Mouse (Mus musculus) CD4-positive, CD25-positive, alpha-beta regulatory T cell, adult 2 months (primary cell): ENCODE results near the gene Smagp.
A peak's percentile ranks its signal among the peaks of the same experiment; 100 is the strongest.
"Not testable (repeated sequence)": the region's sequence is repeated elsewhere in the genome, so short reads cannot be mapped to it uniquely, and the experiment has no call there.

Experiments
- DNase-seq: peaks from one replicate; pipeline ENCODE4 v3.0.0-alpha.2; 2012; ENCODE audit warnings: low read depth, low spot score

The Smagp gene

DNA sequence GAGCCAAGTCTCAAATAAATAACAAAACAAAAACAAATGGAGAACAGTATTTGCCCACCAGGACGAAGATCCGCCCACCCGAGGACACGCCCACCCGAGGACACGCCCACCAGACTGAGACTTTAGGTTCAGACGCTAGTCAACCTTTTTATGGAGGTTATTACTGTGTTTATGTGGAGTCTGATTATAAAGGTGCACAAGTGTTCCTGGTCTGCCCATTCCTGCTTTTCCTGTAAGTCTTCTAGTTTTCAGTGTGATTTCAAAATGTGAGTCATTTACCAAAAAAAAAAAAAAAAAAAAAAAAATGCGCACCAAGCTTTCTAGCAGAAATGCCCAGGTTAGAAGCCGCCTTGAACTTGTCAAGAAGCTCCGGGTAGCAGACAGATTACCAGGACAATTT is 9.5 kb downstream of the Smagp start:
- DNase-seq, result no peak

- no peak for DNase-seq
Measured at GRCm38 (mm10) chr15:100624435-100624834, 12.3 kb downstream of the Smagp start.

GRCm38 (mm10) chr15:100623754-100624153 is 13.0 kb downstream of the Smagp start:
- DNase-seq, result no peak

- DNase-seq, result no peak
Measured at GRCm38 (mm10) chr15:100622164-100622563, 14.6 kb downstream of the Smagp start.

DNA sequence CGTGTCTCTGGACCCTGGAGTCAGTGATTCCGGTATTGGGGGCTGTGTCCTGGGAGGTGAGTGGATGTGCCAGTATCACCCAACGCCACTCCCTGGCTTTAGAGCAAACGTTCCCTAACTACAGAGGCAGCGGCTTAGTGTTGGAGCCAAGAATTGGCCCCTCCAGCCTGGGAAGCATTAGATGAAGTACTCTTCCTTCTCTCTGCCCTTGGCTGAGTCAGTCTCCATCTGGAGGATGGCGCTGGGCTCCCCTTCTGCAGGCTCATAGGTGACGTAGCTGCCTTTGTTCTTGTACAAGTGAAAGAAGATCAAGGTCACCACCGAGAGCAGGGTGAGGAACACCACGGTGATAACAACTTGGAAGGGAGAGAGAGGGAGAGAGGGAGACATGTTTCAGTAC is 15.1 kb downstream of the Smagp start:
- not testable (repeated sequence) for DNase-seq

DNA sequence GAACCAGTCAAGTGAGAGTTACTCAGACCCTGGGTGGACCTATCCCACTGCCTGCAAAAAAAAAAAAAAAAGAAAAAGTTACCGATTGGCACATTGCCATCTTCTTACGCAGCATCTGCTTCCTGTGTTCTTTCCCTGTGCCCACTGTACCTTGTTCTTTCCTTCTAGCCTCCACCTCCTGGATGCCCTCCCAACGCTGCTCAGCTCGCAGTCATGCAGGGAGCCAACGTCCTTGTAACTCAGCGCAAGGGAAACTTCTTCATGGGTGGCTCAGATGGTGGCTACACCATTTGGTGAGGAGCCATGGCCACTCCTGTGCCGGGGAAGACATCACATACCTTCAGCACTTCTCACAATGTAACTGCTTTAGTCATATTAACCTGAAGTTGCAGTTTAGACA is 17.5 kb downstream of the Smagp start:
- no peak for DNase-seq

GRCm38 (mm10) chr15:100616221-100616620 is 20.5 kb downstream of the Smagp start:
- DNase-seq, result no peak

DNA sequence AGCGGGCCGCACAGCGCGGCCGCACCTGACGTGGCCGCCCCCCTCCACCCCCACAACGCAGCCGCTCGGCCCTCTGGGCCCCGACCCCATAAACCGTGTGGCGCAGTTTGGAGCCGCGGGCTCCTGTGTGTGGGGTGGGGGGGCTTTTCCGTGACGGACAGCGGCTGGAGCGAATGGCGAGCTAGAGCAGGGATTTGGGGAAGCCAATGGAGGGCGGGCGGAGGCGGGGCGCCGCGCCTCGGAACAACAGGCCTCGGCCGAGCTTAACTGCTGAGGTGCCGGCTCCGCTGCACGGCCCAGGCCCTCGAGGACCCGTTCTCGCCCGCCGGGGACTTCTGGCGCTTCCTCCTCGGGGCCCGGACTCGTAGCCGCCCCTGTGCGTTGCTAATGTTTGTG is 20.9 kb downstream of the Smagp start:
- DNase-seq, result peak; percentile 95

GRCm38 (mm10) chr15:100614996-100615824 is 21.5 kb downstream of the Smagp start, which contains the start of gene Dazap2:
Gene Dazap2, plus strand, starts transcription at chr15:100615349.
- peak; percentile 100 for DNase-seq

- no peak for DNase-seq
Measured at GRCm38 (mm10) chr15:100614218-100614995, 22.3 kb downstream of the Smagp start.

- DNase-seq, result peak; percentile 87
Measured at GRCm38 (mm10) chr15:100613584-100613983, 23.2 kb downstream of the Smagp start.

DNA sequence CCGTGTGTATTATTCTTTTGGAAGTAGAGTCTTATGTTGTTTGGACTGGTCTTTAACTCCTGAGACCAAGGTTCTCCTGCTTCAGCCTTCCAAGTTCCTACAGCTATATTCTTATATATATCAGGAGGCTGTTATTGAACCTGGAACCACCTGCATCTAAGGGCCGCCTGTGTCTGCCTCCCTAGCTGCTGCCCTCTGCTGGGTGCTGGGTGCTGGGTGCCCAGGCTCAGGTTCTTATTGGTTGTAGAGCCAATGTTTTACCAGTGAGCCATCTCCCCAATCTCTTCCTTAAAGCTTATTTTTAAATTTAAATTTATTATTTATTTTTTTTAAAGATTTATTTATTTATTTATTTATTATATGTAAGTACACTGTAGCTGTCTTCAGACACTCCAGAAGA is 24.3 kb downstream of the Smagp start:
- peak; percentile 77 for DNase-seq

DNA sequence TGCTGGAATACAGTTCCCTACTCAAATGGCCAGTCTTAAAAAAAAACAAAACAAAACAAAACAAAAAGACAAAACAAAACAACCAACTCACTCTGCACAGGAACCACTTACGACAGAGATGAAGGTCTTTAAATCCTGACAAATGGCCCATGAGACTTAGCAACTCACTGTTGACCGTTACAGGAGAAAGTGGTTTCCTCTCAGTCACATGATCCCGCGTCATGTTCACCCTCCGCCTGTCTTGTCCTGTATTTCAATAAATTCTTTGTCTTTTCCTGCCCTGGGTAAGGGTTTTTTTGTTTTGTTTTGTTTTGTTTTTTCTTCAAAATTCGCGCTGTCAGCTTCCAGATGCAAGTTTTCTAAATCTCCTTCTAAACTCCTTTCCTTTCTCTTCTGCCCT is 24.8 kb downstream of the Smagp start:
- no peak for DNase-seq

GRCm38 (mm10) chr15:100606677-100607076 is 30.1 kb downstream of the Smagp start:
- DNase-seq, result not testable (repeated sequence)

- no peak for DNase-seq
Measured at GRCm38 (mm10) chr15:100601669-100602068, 35.1 kb downstream of the Smagp start.

DNA sequence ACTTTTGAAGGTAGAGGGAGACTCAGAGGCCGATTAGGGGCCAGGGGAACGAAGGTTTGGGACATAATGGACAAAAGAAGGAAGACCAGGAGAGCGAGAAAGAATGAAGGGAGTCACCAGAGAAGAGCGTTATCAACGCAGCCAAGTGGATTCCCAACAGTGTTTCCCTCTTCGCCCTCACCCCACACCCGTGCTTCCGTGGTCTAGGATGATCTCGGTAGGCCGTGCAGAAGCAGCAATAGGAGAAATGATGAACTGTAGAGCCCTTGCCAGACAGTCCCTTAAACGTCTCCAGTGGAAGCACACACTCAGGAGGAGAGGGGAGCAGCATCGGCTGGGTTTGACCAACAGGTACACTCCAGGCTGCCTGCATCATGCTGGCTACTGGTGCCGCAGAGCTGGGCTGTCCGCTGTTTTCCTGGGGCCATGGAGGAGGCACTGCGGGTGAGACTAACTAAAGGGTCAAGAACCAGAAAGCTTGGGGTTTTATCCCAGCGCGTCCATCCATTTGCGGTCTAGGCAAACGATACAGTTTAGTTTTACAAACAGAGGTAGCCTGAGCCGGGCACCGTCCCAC is 36.0 kb downstream of the Smagp start:
- DNase-seq, result no peak

GRCm38 (mm10) chr15:100600047-100600695 is 36.6 kb downstream of the Smagp start:
- peak; percentile 90 for DNase-seq

- DNase-seq, result peak; percentile 43
Measured at GRCm38 (mm10) chr15:100599276-100600046, 37.3 kb downstream of the Smagp start, which contains the start of gene Pou6f1. Gene Pou6f1, minus strand, starts transcription at chr15:100599984.

DNA sequence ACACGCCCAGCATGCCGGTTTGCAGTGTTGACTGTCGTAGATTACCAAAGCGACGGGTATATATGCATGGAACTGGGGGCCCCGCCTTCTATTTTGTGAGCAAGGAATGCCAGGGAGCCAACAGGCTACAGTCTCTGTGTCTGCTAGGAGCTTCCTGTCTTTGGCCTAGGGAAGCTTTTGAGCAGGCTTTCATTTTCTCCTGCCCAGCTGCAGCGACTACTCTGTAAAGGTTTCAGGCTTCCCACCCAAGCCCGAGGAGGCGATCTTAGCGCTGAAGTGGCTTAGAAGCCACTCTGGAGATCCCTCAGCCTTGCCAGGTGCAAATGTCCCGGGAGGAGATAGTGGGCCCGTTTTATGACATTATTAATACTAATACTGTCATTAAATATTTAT is 37.9 kb downstream of the Smagp start:
- peak; percentile 73 for DNase-seq

- DNase-seq, result peak; percentile 64
Measured at GRCm38 (mm10) chr15:100598287-100598882, 38.4 kb downstream of the Smagp start.

GRCm38 (mm10) chr15:100592817-100593216 is 43.9 kb downstream of the Smagp start:
- no peak for DNase-seq
